Mouse (Mus musculus) megakaryocyte, embryonic 14.5 days (primary cell): ENCODE measurements around the gene Vill. TPM values are rescaled to one million over a fixed set of nuclear protein-coding genes. Genes with fewer than 3 reads are reported as not detected.

ENCODE experiments used
- H3K27me3 ChIP-seq: replicated peaks from 2 replicates; pipeline ENCODE3; 2012; ENCODE audit warnings: inconsistent platforms
- H3K36me3 ChIP-seq: replicated peaks from 2 replicates; pipeline ENCODE3; 2012; ENCODE audit warnings: low read length, inconsistent platforms, mixed read lengths
- H3K4me1 ChIP-seq: 2 replicates; pipeline ENCODE4 v1.6.1; 2012; ENCODE audit warnings: inconsistent platforms
- H3K4me3 ChIP-seq: replicated peaks from 2 replicates; pipeline ENCODE3; 2012; ENCODE audit warnings: moderate library complexity, mild to moderate bottlenecking, inconsistent platforms
- H3K9me3 ChIP-seq: 2 replicates; pipeline ENCODE4 v1.6.1; 2012; ENCODE audit warnings: inconsistent platforms
- FLI1 ChIP-seq: IDR thresholded peaks from 2 replicates; pipeline ENCODE4 v1.6.1; 2012; ENCODE audit warnings: low read length, inconsistent platforms, mixed read lengths
- GATA1 ChIP-seq: IDR thresholded peaks from 3 replicates; pipeline ENCODE4 v1.6.1; 2012; ENCODE audit warnings: mixed read lengths, low read length, inconsistent platforms, borderline replicate concordance
- polyA plus RNA-seq: library from polyadenylated mRNA; stranded (reverse); fragments of >175 nt; gene quantifications from 2 replicates; pipeline ENCODE4 v1.2.3, GENCODE M21; 2012; ENCODE audit warnings: low replicate concordance; ENCODE audit not compliant: insufficient read depth

Gene Vill
- polyA plus RNA-seq, 1 experiment = 0.19 TPM

- TF ChIP-seq FLI1 = no peak
- no peak for TF ChIP-seq GATA1
- Histone ChIP-seq H3K9me3 (0 out of 2 replicates have a peak, but pooled peaks cover 4% of the 10 kb centered on the region), H3K36me3 (no peaks in the 10 kb centered on the region)
Measured at GRCm38 (mm10) chr9:119109685-119110353, 57.2 kb downstream of the Vill start.

DNA sequence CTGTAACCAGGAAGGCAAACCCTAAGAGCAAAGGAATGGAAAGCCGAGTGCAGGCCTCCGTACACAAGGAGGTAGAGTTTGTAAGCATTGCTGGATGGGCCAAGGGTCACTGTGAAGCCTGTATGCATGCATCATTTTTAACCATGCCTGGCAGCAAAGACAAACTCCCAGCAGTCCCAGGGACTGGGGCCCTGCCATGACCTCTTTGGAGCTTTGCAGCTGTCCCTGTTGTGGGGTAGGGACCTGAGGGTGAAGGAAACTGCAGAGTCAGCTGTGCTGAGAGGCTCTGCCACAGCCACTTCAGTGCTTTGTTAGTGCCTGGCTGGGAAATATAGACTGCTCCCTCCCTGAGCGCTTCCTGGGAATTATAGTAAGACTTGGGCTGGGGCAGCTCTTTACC is 58.1 kb downstream of the Vill start:
- Histone ChIP-seq H3K9me3 (0 out of 2 replicates have a peak, but pooled peaks cover 4% of the 10 kb centered on the region), H3K36me3 (no peaks in the 10 kb centered on the region), H3K4me3 (no peak overlapping the region), H3K4me1 (no peaks in the 10 kb centered on the region), H3K27me3 (peaks cover 25% of the 10 kb centered on the region)
- TF ChIP-seq FLI1 (no peak), GATA1 (no peak)

More at GRCm38 (mm10) chr9:119109685-119110353, 57.2 kb downstream of the Vill start:
- no peaks in the 10 kb centered on the region for H3K4me1 ChIP-seq
- no peak overlapping the region for H3K4me3 ChIP-seq
- H3K27me3 ChIP-seq = peaks cover 26% of the 10 kb centered on the region

GRCm38 (mm10) chr9:119114911-119115310 is 62.3 kb downstream of the Vill start:
- H3K36me3 ChIP-seq = no peaks in the 10 kb centered on the region
- peaks cover 18% of the 10 kb centered on the region for H3K27me3 ChIP-seq
- H3K4me1 ChIP-seq = no peaks in the 10 kb centered on the region; the same call in 1 of the 2 replicates
- H3K9me3 ChIP-seq = no peaks in the 10 kb centered on the region
- TF ChIP-seq GATA1 (no peak), FLI1 (no peak)
- no peak overlapping the region for H3K4me3 ChIP-seq

- TF ChIP-seq FLI1 (no peak), GATA1 (no peak)
- Histone ChIP-seq H3K27me3 (peaks cover 10% of the 10 kb centered on the region), H3K9me3 (no peaks in the 10 kb centered on the region), H3K4me1 (no peaks in the 10 kb centered on the region; the same call in 1 of the 2 replicates), H3K4me3 (peak overlapping the region; percentile 44), H3K36me3 (no peaks in the 10 kb centered on the region)
Measured at GRCm38 (mm10) chr9:119119409-119120167, 67.0 kb downstream of the Vill start.

DNA sequence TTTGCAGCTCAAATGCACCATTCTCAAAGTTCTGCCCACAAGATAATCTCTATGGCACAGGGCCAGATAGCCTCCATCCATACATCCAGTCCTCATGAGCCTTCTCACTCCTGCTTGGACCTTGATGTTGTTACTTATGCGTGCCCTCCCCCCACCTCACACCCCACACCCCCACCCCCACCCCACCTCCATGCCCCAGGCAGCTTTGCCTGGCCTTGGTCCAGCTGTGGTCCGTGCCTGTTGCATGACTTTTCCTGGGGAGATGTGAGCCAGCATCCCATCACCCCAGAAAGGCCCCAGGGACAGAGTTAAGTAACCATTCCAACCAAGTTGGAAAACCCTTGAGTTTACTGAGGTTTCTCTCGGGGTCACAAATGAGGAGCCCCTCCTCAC is 67.6 kb downstream of the Vill start:
- no peaks in the 10 kb centered on the region; the same call in 1 of the 2 replicates for H3K4me1 ChIP-seq
- TF ChIP-seq GATA1 (no peak), FLI1 (no peak)

More for the DNA sequence above, 67.6 kb downstream of the Vill start:
- Histone ChIP-seq H3K36me3 (no peaks in the 10 kb centered on the region), H3K9me3 (no peaks in the 10 kb centered on the region), H3K4me3 (no peak overlapping the region), H3K27me3 (peaks cover 7% of the 10 kb centered on the region)

Other genes starting within 250 kb of the Vill start
- gene Ctdspl, start 126.3 kb upstream of the Vill start, polyA plus RNA-seq = 4.2 and 6.0 TPM in 2 replicates
- gene Plcd1, start 40.7 kb downstream of the Vill start, polyA plus RNA-seq = 1.5 TPM in 1 of 2 replicates, not detected in the other
- gene Dlec1, start 49.7 kb downstream of the Vill start, polyA plus RNA-seq = not detected in 2 replicates
- gene Acaa1b, start 104.3 kb downstream of the Vill start, polyA plus RNA-seq = 1.5 TPM in 1 of 2 replicates, not detected in the other
- gene Gm47289, start 106.4 kb downstream of the Vill start, polyA plus RNA-seq = not detected in 2 replicates
- not detected in 2 replicates for gene Slc22a13, start 156.3 kb downstream of the Vill start, polyA plus RNA-seq